Mouse (Mus musculus) ES-E14 (cell line): ENCODE measurements at regions not wholly inside any gene's neighbourhood (a gene's known extent, or its start where the extent isn't known, plus 50 kb on each side); places are given as distances from the start of the nearest gene placed in this dataset.

Source experiments
- DNase-seq: peaks from one replicate; pipeline ENCODE4 v3.0.0-alpha.2; 2013; ENCODE audit warnings: low read depth, low spot score
- H3K27ac ChIP-seq: 2 replicates; pipeline ENCODE4 v1.5.1; 2012; ENCODE audit warnings: low read depth, mild to moderate bottlenecking, low read length, moderate library complexity, mixed read lengths; ENCODE audit not compliant: poor library complexity, insufficient read depth, severe bottlenecking
- H3K36me3 ChIP-seq: 2 replicates; pipeline ENCODE4 v1.6.1; 2012; ENCODE audit warnings: mild to moderate bottlenecking, low read length, moderate library complexity, mixed read lengths; ENCODE audit not compliant: control insufficient read depth, poor library complexity, insufficient read depth, severe bottlenecking
- H3K4me1 ChIP-seq, 2 experiments: fragments of 150-350 bp in 1 of 2; sonication (generic) in 1 of 2; 2 replicates each; pipeline ENCODE4 v1.6.1; 2012; ENCODE audit warnings: low read length in 2 of 2, mild to moderate bottlenecking in 1 of 2, mixed read lengths in 1 of 2; ENCODE audit not compliant: control insufficient read depth in 2 of 2, insufficient read depth in 2 of 2, poor library complexity in 1 of 2
- H3K4me3 ChIP-seq, 2 experiments: fragments of 150-350 bp in 1 of 2; sonication (generic) in 1 of 2; 2 replicates each; pipeline ENCODE4 v1.5.1; 2012; ENCODE audit warnings: low read length in 2 of 2, low read depth in 1 of 2, mild to moderate bottlenecking in 1 of 2, mixed read lengths in 1 of 2; ENCODE audit not compliant: insufficient read depth in 1 of 2, poor library complexity in 1 of 2, severe bottlenecking in 1 of 2
- H3K9ac ChIP-seq: 2 replicates; pipeline ENCODE4 v1.6.1; 2012; ENCODE audit warnings: low read depth, mild to moderate bottlenecking, low read length, mixed read lengths; ENCODE audit not compliant: poor library complexity, insufficient read depth, severe bottlenecking
- H3K9me3 ChIP-seq: fragments of 150-350 bp; sonication (generic); 2 replicates; pipeline ENCODE4 v1.6.1; 2012; ENCODE audit warnings: low read depth, mild to moderate bottlenecking, low read length; ENCODE audit not compliant: control insufficient read depth, insufficient read depth
- CHD2 ChIP-seq: IDR thresholded peaks from 2 replicates; pipeline ENCODE4 v1.6.1; 2014; ENCODE audit warnings: mild to moderate bottlenecking, low read depth, low read length, inconsistent platforms
- HCFC1 ChIP-seq: IDR thresholded peaks from 2 replicates; pipeline ENCODE4 v1.6.1; 2012; ENCODE audit warnings: low read length, inconsistent platforms, borderline replicate concordance; ENCODE audit not compliant: insufficient read depth
- MAFK ChIP-seq: IDR thresholded peaks from 2 replicates; pipeline ENCODE4 v1.6.1; 2014; ENCODE audit warnings: mild to moderate bottlenecking, low read depth, low read length, inconsistent platforms; ENCODE audit not compliant: insufficient read depth
- ZC3H11A ChIP-seq: IDR thresholded peaks from 2 replicates; pipeline ENCODE4 v1.6.1; 2012; ENCODE audit warnings: low read depth, mild to moderate bottlenecking, inconsistent platforms, low read length, borderline replicate concordance
- ZNF384 ChIP-seq: IDR thresholded peaks from 2 replicates; pipeline ENCODE4 v1.6.1; 2012; ENCODE audit warnings: low read depth, low read length, inconsistent platforms
- in situ Hi-C, 2 experiments: fragments of 600-800 bp; cut with MboI; formaldehyde crosslinking; loops; one replicate each; pipeline ENCODE4 v1.15.1; 2025; ENCODE audit warnings: low sequenced_read_pairs in 2 of 2, inconsistent platforms in 1 of 2; ENCODE audit not compliant: unreplicated experiment in 2 of 2

- no peak for DNase-seq
- H3K27ac ChIP-seq = no peak overlapping the region; the same call in 1 of the 2 replicates
- no peaks in the 10 kb centered on the region for H3K36me3 ChIP-seq
- in situ Hi-C loops = no loop called here
- no peak overlapping the region for H3K9ac ChIP-seq
- no peaks in the 10 kb centered on the region for H3K9me3 ChIP-seq
- TF ChIP-seq CHD2 (no peak), ZNF384 (no peak), ZC3H11A (no peak), MAFK (no peak), HCFC1 (no peak)
- H3K4me1 ChIP-seq = peaks cover 11 to 14% of the 10 kb centered on the region in 2 experiments
- no peak overlapping the region for H3K4me3 ChIP-seq
These were observed 58.7 kb upstream of the Spaca7 start for GRCm38 (mm10) chr8:12514138-12514537.

- no peak for TF ChIP-seq ZNF384
- no peak for TF ChIP-seq CHD2
- TF ChIP-seq ZC3H11A = no peak
- no peak for TF ChIP-seq HCFC1
- TF ChIP-seq MAFK = no peak
- in situ Hi-C loops = no loop called here
- no peaks in the 10 kb centered on the region for H3K9me3 ChIP-seq
- no peak overlapping the region for H3K4me3 ChIP-seq
- no peak overlapping the region for H3K9ac ChIP-seq
- peaks cover 7 to 8% of the 10 kb centered on the region in 2 experiments; a peak in 3 of 4 replicates for H3K4me1 ChIP-seq
- no peak overlapping the region for H3K27ac ChIP-seq
- no peak for DNase-seq
- no peaks in the 10 kb centered on the region for H3K36me3 ChIP-seq
These were observed 51.2 kb upstream of the Spaca7 start for GRCm38 (mm10) chr8:12521636-12522035.
